Mouse (Mus musculus): ENCODE measurements around the gene Cep72. TPM values are rescaled to one million over a fixed set of nuclear protein-coding genes. Genes with fewer than 3 reads are reported as not detected.

The Cep72 gene
- total RNA-seq, 1 experiment from 2014 or later, result 11.8 TPM

- peak; percentile 93 for ATAC-seq (replicated peaks; ENCODE audit: low read depth, poor library complexity, severe bottlenecking)
Observed at GRCm38 (mm10) chr13:73990761-73991160, 71.3 kb downstream of the Cep72 start.

GRCm38 (mm10) chr13:73990325-73990724, 71.8 kb downstream of the Cep72 start:
- peak; percentile 43; the same call in 1 of the 2 replicates for ATAC-seq (replicated peaks; ENCODE audit: low read depth, poor library complexity, severe bottlenecking)

Other genes starting within 250 kb of the Cep72 start
- not detected in 2 replicates for gene Nkd2, start 214.7 kb downstream of the Cep72 start, total RNA-seq (2017)
- gene Trip13, start 124.5 kb downstream of the Cep72 start, total RNA-seq (2017), result 41.1 and 42.8 TPM in 2 replicates
- 71.1 and 113 TPM in 2 replicates for gene Brd9, start 124.5 kb downstream of the Cep72 start, total RNA-seq (2017)
- not detected in 2 replicates for gene Zdhhc11, start 98.4 kb downstream of the Cep72 start, total RNA-seq (2017)
- not detected in 2 replicates for gene Tppp, start 52.9 kb downstream of the Cep72 start, total RNA-seq (2017)
- gene Slc9a3, start 59.2 kb upstream of the Cep72 start, total RNA-seq (2017), result not detected in 2 replicates
- 38.2 and 40.0 TPM in 2 replicates for gene Exoc3, start 146.4 kb upstream of the Cep72 start, total RNA-seq (2017)
- gene Ahrr, start 230.0 kb upstream of the Cep72 start, total RNA-seq (2017), result 0.23 TPM in 1 of 2 replicates, not detected in the other

Data from common myeloid progenitor, adult 5-6 weeks (primary cell).